Mouse (Mus musculus) bone marrow, adult 2 months (tissue): ENCODE measurements around the gene Apbb2. TPM values are rescaled to one million over a fixed set of nuclear protein-coding genes. Genes with fewer than 3 reads are reported as not detected.

Source experiments
- H3K27ac ChIP-seq: fragments of 200-500 bp; 2 replicates; pipeline ENCODE4 v1.5.1; 2012; ENCODE audit warnings: low read depth, mild to moderate bottlenecking, control low read depth, inconsistent platforms, low read length; ENCODE audit not compliant: control insufficient read depth, poor library complexity, insufficient read depth
- H3K4me1 ChIP-seq: fragments of 200-500 bp; 2 replicates; pipeline ENCODE4 v1.6.1; 2011; ENCODE audit warnings: low read length; ENCODE audit not compliant: control insufficient read depth, insufficient read depth
- H3K4me3 ChIP-seq: fragments of 200-500 bp; replicated peaks from 2 replicates; pipeline ENCODE3; 2011; ENCODE audit warnings: mild to moderate bottlenecking, low read depth, low read length, control low read depth; ENCODE audit not compliant: control insufficient read depth
- CTCF ChIP-seq: fragments of 200-500 bp; IDR thresholded peaks from 2 replicates; pipeline ENCODE4 v1.5.1; 2011; ENCODE audit warnings: low read length, control low read depth; ENCODE audit not compliant: control insufficient read depth, insufficient read depth
- POLR2A ChIP-seq: fragments of 200-500 bp; IDR thresholded peaks from 2 replicates; pipeline ENCODE4 v1.6.1; 2011; ENCODE audit warnings: low read depth, mild to moderate bottlenecking, control low read depth, low read length, borderline replicate concordance; ENCODE audit not compliant: control insufficient read depth
- WGBS: fragments of 180-500 bp; shearing (Covaris S2); methylation state at CpG from one replicate; pipeline ENCODE4 v1.1.7; 2018; 5-methylcytosine and 5-hydroxymethylcytosine counted together
- polyA plus RNA-seq: library from polyadenylated mRNA; stranded (reverse); fragments of >200 nt; gene quantifications from 2 replicates; pipeline ENCODE4 v1.2.4, GENCODE M21; 2011; ENCODE audit warnings: low replicate concordance; ENCODE audit not compliant: missing spikeins, insufficient read depth, insufficient read length

The Apbb2 gene
- polyA plus RNA-seq, 1 experiment, result 6.6 TPM

GRCm38 (mm10) chr5:66253219-66253618 lies 365.4 kb downstream of the Apbb2 start:
- WGBS, result 61% methylated on average over 5 of the region's 5 CpGs

More at GRCm38 (mm10) chr5:66253219-66253618, 365.4 kb downstream of the Apbb2 start:
- no peaks in the 10 kb centered on the region for H3K4me1 ChIP-seq
- no peak overlapping the region for H3K27ac ChIP-seq
- TF ChIP-seq POLR2A, result no peak
- no peak for TF ChIP-seq CTCF
- H3K4me3 ChIP-seq, result no peak overlapping the region

Other genes starting within 250 kb of the Apbb2 start
- 5.4 and 14.6 TPM in 2 replicates for gene Uchl1, start 57.3 kb upstream of the Apbb2 start, polyA plus RNA-seq
- 13.5 and 17.4 TPM in 2 replicates for gene Limch1, start 127.0 kb upstream of the Apbb2 start, polyA plus RNA-seq